Mouse (Mus musculus) mammary gland, adult 2 months (tissue): ENCODE measurements around the gene Arid5b. TPM values are rescaled to one million over a fixed set of nuclear protein-coding genes. Genes with fewer than 3 reads are reported as not detected.

ENCODE experiments used
- polyA plus RNA-seq: library from polyadenylated mRNA; depleted of rRNA; stranded (reverse); fragments of >200 nt; gene quantifications from 2 replicates; pipeline ENCODE4 v1.2.3, GENCODE M21; 2012; ENCODE audit warnings: low replicate concordance; rRNA removed

Arid5b gene
- 11.1 and 11.9 TPM in 2 replicates for polyA plus RNA-seq

DNA sequence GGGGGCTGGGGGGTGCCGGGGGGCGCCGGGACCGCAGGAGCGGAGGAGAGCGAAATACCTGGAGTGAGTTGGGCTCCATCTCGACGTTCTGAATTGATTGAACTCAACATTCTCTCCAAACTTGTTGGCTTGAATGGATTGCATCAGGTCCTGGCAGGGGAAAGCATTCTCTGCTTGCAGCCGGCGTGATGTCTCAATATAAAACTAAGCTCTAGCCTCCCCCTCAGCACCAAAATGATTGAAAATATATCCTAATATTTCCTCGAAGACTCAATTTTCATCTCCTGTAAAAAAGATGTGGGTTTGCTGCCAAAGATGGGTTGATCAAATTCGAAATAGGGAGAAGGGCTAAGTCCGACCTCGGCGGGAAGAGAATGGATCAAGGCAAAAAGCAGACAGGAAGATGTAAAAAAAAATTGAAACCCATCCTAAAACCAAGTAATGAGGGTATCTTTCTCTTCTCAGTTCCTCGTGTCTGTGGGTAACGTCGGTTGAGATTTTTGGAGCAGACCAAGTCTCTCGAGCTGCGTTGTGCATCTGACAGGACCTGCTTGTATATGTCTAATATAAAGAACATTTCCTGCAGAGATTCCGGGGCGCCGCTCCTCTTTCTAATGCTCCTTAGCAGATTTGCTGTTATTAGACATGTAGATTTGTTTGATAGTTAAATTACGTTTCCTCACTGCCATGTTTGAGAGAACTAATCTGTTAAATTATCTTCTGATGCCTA is at the start of gene Arid5b:
Gene Arid5b, minus strand, starts transcription at position 109 of the 730 bp plus-strand sequence.

